Mouse (Mus musculus) adrenal gland (tissue): ENCODE data around the gene Cd1d1.

Experiments used
- intact Hi-C: fragments of 180-260 bp; cut with DNase I; formaldehyde crosslinking; loops from one replicate; pipeline ENCODE4 v1.15.1; 2025

Gene Cd1d1

GRCm38 (mm10) chr3:86962665-86963435, 36.4 kb downstream of the Cd1d1 start:
- intact Hi-C loops = no loop called here

GRCm38 (mm10) chr3:86961395-86961669, 37.9 kb downstream of the Cd1d1 start:
- intact Hi-C loops = no loop called here

GRCm38 (mm10) chr3:86960656-86961394, 38.4 kb downstream of the Cd1d1 start:
- intact Hi-C loops = no loop called here

- intact Hi-C loops = no loop called here
Observed at GRCm38 (mm10) chr3:86959088-86959487, 40.2 kb downstream of the Cd1d1 start.

- intact Hi-C loops = no loop called here
Observed at GRCm38 (mm10) chr3:86955376-86955775, 43.9 kb downstream of the Cd1d1 start.

GRCm38 (mm10) chr3:86954521-86954920, 44.7 kb downstream of the Cd1d1 start:
- intact Hi-C loops = no loop called here

GRCm38 (mm10) chr3:86953819-86954218, 45.4 kb downstream of the Cd1d1 start:
- intact Hi-C loops = no loop called here

GRCm38 (mm10) chr3:86950652-86951051, 48.6 kb downstream of the Cd1d1 start:
- intact Hi-C loops = no loop called here
